Mouse (Mus musculus) olfactory bulb, adult 2 months (tissue): ENCODE results near the gene Sync.

Source experiments
- CTCF ChIP-seq: fragments of 200-500 bp; IDR thresholded peaks from 2 replicates; pipeline ENCODE4 v1.5.1; 2012; ENCODE audit warnings: low read depth, mild to moderate bottlenecking, low read length, moderate library complexity; ENCODE audit not compliant: insufficient read depth
- POLR2A ChIP-seq: fragments of 200-500 bp; IDR thresholded peaks from 2 replicates; pipeline ENCODE4 v1.6.1; 2012; ENCODE audit warnings: mild to moderate bottlenecking, low read depth, low read length, moderate library complexity; ENCODE audit not compliant: insufficient read depth

- TF ChIP-seq POLR2A (no peak), CTCF (no peak)
Observed at GRCm38 (mm10) chr4:129341888-129342287, 54.5 kb downstream of the Sync start.
